Mouse (Mus musculus) cerebellum, adult 11 months (tissue): ENCODE measurements at regions not wholly inside any gene's neighbourhood (a gene's known extent, or its start where the extent isn't known, plus 50 kb on each side); places are given as distances from the start of the nearest gene placed in this dataset.

Experiments
- DNase-seq: peaks from one replicate; pipeline ENCODE4 v3.0.0; 2022

GRCm38 (mm10) chr17:89802148-89802547, 108.1 kb downstream of the Gm10184 start:
- DNase-seq = peak; percentile 71

GRCm38 (mm10) chr17:89777570-89777969, 132.7 kb downstream of the Gm10184 start:
- no peak for DNase-seq

GRCm38 (mm10) chr17:89766229-89766875, 143.9 kb downstream of the Gm10184 start:
- no peak for DNase-seq

- DNase-seq = no peak
Measured at GRCm38 (mm10) chr17:89737418-89737817, 172.8 kb downstream of the Gm10184 start.

- DNase-seq = no peak
Measured at GRCm38 (mm10) chr17:89725534-89725933, 184.7 kb downstream of the Gm10184 start.

GRCm38 (mm10) chr17:89681798-89682197, 228.5 kb downstream of the Gm10184 start:
- DNase-seq = no peak

GRCm38 (mm10) chr17:89658326-89658725, 251.9 kb downstream of the Gm10184 start:
- no peak for DNase-seq

- no peak for DNase-seq
Measured at GRCm38 (mm10) chr17:89656211-89656610, 254.0 kb downstream of the Gm10184 start.

- peak; percentile 79 for DNase-seq
Measured at GRCm38 (mm10) chr17:89654089-89654813, 256.0 kb downstream of the Gm10184 start.

GRCm38 (mm10) chr17:89646000-89646399, 264.2 kb downstream of the Gm10184 start:
- DNase-seq = no peak
